Mouse (Mus musculus): Measurements from ENCODE around the gene Cd53.

- TF ChIP-seq CTCF (IDR thresholded peaks at IDR 0.05; ENCODE audit: low read depth) = no peak
- no peak for TF ChIP-seq EP300 (IDR thresholded peaks at IDR 0.05; ENCODE audit: low read depth)
Measured at GRCm38 (mm10) chr3:106798079-106798478, 8.1 kb upstream of the Cd53 start.
